Mouse (Mus musculus) T-helper 2 cell (primary cell): Measurements from ENCODE around the gene Plagl1.

ENCODE experiments used
- in situ Hi-C: fragments of 300-600 bp; cut with MboI, MseI; formaldehyde crosslinking; loops from one replicate; pipeline ENCODE4 v1.15.1; 2025; ENCODE audit warnings: high pct_unique_total_duplicates

The Plagl1 gene

DNA sequence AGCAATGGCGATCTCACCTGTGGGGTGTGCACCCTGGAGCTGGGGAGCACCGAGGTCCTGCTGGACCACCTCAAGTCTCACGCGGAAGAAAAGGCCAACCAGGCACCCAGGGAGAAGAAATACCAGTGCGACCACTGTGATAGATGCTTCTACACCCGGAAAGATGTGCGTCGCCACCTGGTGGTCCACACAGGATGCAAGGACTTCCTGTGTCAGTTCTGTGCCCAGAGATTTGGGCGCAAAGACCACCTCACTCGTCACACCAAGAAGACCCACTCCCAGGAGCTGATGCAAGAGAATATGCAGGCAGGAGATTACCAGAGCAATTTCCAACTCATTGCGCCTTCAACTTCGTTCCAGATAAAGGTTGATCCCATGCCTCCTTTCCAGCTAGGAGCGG lies 67.0 kb downstream of the Plagl1 start:
- in situ Hi-C loops, result no loop called here

DNA sequence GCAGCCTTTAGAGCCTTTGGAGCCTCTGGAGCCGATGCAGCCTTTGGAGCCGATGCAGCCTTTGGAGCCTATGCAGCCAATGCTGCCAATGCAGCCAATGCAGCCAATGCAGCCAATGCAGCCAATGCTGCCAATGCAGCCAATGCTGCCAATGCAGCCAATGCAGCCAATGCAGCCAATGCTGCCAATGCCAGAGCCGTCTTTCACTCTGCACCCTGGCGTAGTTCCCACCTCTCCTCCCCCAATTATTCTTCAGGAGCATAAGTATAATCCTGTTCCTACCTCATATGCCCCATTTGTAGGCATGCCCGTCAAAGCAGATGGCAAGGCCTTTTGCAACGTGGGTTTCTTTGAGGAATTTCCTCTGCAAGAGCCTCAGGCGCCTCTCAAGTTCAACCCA lies 67.6 kb downstream of the Plagl1 start:
- in situ Hi-C loops, result no loop called here

DNA sequence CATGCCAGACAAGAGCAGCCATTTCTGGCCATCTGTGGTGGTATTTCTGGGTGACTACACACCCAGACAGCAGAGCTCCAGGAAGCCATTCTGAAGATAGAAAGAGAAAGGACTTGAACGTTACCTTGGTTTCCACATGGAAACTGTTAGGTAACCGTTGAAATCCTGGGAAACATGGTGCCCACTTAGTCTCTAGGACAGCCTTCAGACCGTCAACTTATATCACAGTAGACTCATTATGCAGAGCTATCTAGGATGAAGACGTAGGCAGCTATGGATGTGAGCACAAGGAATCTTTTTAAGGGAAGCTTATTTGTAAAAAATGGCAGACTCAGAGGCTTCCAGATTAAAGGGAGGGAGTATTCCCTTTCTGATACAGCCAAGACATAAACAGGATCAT lies 73.5 kb downstream of the Plagl1 start:
- in situ Hi-C loops, result no loop called here

DNA sequence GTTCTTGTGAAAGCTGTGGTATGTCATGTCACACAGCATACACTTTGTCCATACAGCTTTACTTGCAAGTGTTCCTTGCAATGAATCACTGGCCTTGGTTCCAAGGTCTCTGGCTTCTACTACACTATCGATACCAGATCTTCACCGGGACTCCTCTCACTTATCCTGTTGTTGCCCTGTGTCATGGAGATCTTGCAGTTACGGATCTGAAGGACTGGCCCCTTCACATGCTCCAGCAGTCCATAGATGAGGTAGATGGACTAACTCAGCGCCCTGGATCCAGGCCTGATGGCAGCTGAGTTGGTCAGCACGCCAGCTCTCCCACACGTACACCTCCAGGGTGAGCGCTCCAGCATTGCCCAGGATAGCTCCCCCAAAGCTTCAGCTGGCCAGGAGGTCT lies 75.0 kb downstream of the Plagl1 start:
- in situ Hi-C loops, result no loop called here

DNA sequence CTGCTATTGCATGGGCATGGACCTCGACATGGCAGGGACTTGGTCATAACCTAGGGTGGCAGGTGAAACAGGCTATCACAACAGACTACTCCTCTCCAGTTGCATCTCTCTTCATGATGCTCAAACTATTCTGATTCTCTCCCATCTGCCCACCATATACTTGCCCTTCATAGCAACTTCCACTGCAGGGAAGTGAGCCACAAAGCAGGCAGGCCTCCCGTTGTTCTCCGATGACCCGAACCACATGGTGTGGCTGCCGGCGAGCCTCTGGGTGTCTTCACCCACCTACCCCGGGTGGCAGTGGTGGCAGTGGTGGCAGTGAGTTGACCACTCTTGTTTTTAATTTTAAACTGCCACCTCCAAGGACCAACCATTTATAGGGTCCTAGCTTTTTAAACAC lies 75.4 kb downstream of the Plagl1 start:
- in situ Hi-C loops, result no loop called here

DNA sequence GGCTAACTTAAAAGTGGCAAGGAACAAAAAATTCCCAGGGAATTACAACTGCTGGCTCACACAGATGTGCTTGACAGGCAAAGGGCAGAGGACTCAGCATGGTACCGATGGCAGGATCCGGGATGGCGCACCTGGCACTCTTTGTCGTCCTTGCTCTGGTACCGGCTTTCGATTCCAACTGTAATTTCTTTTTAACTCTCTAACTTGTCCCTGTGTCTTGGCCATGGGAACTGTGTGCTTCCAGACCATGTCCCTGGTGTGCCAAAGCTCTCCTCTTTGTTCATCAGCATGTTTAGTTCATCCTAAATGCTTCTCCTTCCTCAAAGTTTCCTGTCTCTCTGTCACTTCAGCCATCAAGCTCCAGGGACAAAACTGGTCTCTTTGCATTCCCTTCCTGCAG lies 77.6 kb downstream of the Plagl1 start:
- in situ Hi-C loops, result no loop called here

DNA sequence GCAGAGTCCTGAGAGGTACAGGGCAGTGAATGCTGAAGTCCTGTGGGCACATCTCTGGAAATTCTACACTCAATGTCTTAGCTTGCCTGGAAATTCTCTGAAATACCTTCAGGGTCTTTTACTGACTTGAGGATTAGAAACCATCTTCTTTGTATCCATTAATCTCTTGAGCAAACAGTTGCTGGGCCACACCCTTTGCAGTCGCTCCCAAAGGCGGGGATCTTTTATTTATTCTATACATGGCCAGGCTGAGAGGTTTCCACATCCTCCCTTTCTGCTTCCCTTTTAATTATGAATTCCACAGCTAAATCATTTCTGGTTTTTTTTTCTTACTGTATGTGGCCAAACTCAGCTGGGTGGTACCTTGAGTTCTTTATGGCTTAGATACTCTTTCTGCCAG lies 80.1 kb downstream of the Plagl1 start:
- in situ Hi-C loops, result no loop called here

DNA sequence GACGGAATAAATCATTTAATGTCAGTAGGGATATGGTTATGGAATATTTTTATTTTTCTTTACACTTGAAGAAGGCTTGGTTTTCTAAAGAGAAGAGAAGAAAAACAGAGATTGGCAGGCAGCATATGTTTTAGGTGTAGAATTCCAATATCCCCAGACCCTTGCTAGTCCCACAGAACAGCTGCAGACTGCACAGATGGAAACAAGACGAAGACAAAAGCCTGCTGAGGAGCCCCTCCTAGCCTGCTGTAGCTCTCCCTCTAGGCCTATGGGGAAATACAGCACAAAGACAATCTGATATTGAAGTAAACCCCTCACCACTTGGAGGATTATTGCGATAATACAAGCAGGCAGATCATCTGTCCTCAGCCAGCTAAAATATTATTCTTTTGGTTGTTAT lies 90.1 kb downstream of the Plagl1 start:
- in situ Hi-C loops, result no loop called here

DNA sequence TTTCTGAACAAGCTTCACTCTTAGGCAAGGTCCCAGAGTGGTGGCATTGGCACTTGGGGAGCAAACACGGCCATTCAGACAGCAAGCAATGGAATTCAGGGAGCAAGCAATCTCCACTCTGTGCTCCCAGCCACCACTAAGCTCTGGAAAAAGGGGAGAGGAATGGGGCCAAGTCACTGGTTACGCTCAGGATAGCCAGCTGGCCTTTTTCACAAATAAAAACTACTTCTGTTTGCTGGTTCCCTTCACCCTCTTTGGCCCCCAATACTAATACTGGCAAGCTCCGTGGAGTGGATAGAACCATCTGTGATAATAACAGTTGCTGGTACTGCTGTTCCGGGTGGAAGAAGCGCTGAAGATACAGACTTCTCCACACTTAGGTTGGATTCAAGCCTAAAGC lies 91.0 kb downstream of the Plagl1 start:
- in situ Hi-C loops, result no loop called here

DNA sequence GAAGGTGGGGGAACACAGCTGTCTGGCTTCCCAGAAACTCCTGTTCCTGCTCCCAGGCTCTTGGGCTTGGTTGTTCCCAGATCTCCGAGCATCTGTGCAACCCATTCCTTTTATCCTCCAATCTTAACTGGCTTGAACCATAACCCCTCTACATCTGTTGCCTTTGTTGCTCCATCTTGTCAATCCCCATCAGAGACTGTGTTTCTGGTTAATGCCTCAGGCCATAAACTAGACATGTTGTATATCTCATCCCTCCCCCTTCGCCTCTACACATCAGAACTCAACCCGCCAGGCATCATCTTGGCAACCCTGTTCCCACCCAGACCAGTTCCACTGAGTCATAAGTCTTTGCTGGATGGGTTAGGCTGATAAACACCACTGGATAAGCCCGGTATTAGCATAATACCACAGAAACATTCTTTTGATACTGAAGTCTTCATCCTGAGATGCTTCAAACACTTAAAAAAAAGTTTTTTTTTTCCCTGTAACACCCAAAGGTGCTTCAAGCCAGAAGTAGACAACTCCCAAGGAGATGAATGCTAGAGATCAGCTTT lies 92.6 kb downstream of the Plagl1 start:
- in situ Hi-C loops, result no loop called here

DNA sequence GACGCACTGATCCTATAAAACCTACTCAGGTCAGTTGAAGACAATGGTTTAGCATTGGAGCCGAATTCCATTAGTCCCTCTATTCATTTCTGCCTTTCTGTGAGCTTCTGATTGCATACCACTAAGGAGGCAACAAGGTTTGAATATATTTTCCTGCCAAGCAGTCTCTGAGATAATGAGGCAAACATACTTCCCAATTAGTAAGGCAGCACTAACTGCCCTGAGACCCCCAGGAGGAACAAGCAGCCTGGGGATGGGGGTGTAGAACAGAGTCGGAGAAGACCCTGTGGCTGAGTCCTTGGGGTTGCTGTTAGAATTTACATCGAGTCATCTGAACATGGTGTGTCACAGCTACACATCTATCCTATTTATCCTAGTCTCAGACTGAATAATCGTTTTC lies 95.1 kb downstream of the Plagl1 start:
- in situ Hi-C loops, result no loop called here

DNA sequence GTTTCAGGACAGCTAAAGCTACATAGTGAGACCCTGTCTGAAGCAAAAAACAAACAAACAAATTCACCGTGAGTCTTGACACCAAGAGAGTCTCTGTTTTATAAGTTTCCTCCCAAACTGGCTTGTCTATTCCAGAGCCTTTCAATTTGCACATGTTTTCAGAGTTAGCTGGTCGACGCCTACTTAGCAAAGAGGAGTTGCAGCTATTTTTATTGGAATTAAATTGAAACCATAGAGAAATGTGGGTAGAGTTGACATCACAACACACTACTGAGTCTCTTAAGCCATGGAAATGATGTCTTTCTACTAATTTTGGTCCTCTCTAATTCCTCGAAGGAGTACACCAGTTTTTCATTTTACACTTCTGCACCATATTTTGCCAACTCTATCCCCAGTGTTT lies 100.6 kb downstream of the Plagl1 start:
- in situ Hi-C loops, result no loop called here

DNA sequence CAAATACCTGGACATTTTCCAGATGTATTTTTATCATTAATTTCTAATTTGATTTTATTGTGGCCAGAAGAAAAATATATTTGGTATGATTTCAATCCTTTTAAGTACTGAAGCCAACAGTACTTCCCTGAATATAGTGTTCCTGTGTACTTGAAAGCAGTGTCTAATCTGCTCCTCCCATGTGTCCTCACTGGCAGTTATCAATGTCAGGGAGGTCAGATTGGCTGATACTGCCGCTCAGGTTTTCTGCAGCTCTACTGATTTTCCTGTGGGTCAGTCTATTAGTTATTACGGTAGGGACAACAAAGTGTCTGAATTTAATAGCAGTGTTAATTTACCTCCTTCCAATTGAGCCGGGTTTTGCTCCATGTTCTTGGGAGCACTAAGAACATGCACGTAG lies 101.7 kb downstream of the Plagl1 start:
- in situ Hi-C loops, result no loop called here

DNA sequence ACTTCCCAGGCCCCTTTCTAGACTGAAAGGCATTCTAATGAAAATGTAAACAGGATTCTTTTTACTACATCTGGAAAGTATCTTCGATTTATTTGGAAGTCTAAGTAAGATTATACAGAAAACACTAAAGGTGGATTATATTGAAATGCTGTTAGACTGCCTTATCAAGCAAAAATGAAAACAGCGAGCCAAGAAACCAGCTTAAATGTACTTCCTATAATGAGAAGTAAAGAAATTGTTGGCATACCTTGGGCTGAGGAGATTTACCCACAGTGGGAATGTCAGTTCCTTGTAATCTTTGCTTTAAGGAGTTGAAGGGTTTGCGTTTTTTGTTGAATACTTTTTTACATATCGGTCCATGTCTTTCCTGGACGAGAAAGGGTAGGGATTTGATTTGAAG lies 108.2 kb downstream of the Plagl1 start:
- in situ Hi-C loops, result no loop called here

DNA sequence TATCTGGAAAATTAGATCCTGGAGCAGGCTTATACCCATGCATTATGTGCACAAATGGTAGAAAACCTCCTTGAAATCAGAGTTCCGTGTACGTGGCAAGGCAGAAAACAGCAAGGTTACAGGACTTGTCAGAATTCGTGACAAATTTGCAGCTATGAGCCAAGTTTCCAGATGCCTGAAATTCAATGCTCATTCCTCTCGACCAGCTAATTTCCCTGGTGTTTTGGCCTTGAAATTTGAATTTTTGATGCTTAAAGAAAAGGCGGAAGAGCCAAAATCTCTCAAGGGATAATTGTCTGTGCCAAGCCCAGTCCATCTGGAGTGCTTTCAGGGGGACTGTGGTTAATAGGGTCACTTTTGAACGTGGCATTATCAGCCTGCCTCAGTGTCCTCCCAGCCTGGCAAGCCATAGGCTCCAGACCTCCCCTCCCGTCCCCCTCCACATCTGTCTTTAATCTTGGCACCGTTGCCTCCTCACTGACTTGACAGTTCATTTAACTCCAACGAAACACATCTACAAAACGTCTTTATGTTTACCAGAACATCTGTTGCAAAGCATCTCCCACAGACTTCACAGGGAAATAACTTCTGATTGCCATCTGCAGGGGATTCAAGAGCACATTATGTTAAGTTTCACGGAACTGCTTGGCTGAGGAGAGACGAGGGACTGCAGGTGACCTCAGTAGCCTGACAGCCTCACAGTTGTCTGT lies 110.6 kb downstream of the Plagl1 start:
- in situ Hi-C loops, result no loop called here

DNA sequence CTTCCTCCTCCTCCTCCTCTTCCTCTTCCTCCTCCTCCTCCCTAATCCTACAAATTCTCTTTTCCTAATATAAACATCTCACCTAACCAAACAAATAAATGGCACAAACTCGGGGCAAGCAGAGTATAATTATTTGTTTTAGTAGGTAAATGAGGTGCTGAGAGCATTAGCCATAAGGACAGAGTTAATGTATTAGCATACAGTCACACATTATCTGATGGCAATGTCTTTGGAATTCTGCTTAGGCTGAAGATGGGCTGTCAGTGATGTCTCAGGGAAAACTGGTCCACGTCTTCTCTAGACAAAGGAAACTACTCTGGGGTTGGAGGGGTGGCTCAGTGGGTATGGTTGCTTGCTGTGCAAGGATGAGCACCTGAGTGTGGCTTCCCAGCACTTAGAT lies 111.2 kb downstream of the Plagl1 start:
- in situ Hi-C loops, result no loop called here

DNA sequence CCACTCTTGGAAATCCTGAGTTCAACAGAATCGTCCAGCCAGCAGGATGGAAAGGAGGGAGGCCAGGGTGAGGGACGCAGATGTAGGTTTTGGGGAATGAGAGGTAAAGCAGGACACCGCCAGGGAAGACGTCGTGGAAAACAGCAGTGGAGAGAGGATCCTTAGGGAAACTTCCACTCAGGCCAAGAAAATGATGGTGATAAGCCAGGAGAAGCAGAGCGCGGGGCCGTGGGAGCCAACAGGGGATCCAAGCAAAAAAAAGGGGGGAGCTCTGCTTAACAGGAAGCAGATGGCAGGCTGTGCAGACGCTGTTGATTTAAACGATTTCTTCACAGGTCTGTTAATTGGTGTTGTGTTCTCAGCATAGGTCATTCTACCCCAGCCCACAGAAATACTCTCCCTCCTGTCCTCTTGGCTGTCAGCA lies 112.5 kb downstream of the Plagl1 start:
- in situ Hi-C loops, result no loop called here

DNA sequence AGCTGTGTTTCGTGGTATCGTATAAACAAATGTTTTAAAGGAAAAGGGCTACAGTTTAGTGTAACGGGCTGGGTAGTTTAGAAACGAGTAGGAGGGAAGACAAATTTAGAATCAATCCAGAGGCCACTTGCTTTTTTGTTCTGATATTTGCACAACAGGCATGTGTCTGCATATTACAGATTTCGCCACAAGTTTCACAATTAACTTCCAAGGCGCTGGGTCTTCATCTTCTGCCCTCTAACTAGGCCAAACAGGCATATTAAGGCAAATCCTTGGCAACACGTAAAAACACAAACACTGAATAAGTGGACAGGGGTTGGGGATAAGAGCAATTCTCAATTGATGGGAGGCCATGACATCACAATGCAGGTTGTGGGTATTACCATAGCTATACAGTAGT lies 115.6 kb downstream of the Plagl1 start:
- in situ Hi-C loops, result loop anchor here (25.0 kb wide), 1 partner anchor 786 kb away; the partner anchor contains the start of gene Hivep2

DNA sequence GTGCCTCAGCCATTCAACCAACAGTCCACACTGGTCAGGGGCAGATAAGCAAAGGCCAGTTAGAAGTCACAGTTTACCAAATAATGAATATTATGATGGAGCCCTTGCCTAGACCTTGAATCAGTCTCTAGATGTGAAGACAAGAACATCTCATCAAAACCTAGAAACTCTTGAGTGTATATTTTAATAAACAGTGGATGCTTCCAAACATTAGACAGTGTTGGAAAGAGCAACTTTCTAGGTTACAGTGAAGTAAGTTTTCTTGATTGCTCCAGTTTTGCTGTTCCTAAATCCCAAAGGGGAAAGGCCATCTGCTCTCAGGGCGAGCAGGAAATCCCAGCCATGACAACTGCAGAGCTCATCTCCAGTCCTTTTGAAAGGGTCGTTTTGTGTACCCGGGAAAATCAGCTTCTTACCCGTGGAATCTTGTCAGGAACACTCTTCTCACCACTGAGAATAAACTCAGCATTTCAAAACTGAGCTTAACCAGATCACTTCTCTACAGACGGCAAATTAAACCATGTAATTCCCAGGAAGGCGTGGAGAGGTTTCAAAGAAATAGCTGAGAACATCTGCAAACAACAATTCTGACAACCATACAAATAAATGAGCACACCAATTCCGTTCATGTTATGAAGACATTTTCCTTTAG lies 117.8 kb downstream of the Plagl1 start, which contains the start of gene Zc2hc1b:
TSS of gene Zc2hc1b (minus strand) at position 51 of the 652 bp plus-strand sequence.
- in situ Hi-C loops, result loop anchor here (25.0 kb wide), 1 partner anchor 784 kb away; the partner anchor contains the start of gene Hivep2

DNA sequence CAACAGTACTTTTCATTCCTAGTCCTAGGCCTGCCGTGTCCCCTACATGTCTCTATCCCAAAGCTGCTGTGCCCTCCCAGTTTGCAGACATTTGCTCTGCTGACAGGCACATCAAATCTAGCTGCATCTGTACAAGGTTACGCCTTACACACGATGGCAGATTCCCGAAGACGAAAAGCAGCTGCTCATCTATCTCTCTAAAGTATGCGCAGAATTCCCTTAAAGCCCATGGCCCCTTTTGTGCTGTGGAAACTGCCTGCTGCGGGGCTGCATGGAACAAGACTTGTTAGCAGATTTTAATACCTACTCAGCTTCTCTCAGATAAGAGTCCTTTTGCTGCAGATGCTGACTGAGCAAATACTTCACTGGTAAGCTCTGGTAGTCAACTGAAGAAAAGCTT lies 119.9 kb downstream of the Plagl1 start:
- in situ Hi-C loops, result loop anchor here (25.0 kb wide), 1 partner anchor 782 kb away; the partner anchor contains the start of gene Hivep2
